Mouse (Mus musculus) cerebellum, adult 11-12 months (tissue): ENCODE measurements around the gene Atp2a3.

ENCODE experiments used
- DNase-seq: peaks from one replicate; pipeline ENCODE4 v3.0.0; 2022

The Atp2a3 gene

GRCm38 (mm10) chr11:73039102-73039799 lies 78.3 kb downstream of the Atp2a3 start:
- peak; percentile 28 for DNase-seq
